12 mouse cellular contexts compared by ENCODE assay signal in genomic region chr3:97334618-97335017, GRCm38 (mm10). TPM values are rescaled to one million over a fixed set of nuclear protein-coding genes. Genes with fewer than 3 reads are reported as not detected.
A peak's percentile ranks its signal among the peaks of the same experiment; 100 is the strongest.
DNase-seq lines count a peak whose midpoint lies in the region; ATAC-seq lines count a peak whose summit lies in the region.
"Had no signal": no experiment of that assay in that cellular context is flagged by ENCODE, and none has a peak within 500 bp of the region (broad histone marks: within the 10 kb centered on the region; RNA-seq: fewer than 3 reads in every experiment).

No protein-coding gene starts in this region.

- H3K9me3 ChIP-seq in embryonic facial prominence, embryonic 11.5 days (replicated peaks; ENCODE audit: control insufficient read depth, low read length): no peaks in the 10 kb centered on the region
- no peaks in the 10 kb centered on the region for H3K9me3 ChIP-seq in embryonic facial prominence, embryonic 10.5 days
- no peaks in the 10 kb centered on the region for H3K9me3 ChIP-seq in hindbrain, embryonic 13.5 days
- H3K9me3 ChIP-seq in neural tube, embryonic 13.5 days: no peaks in the 10 kb centered on the region

- WGBS in embryonic facial prominence, embryonic 11.5 days: 52% methylated on average over 9 of the region's 9 CpGs
- WGBS in embryonic facial prominence, embryonic 10.5 days: 62% methylated on average over 9 of the region's 9 CpGs
- 22% methylated on average over 9 of the region's 9 CpGs for WGBS in hindbrain, embryonic 13.5 days
- 19% methylated on average over 9 of the region's 9 CpGs for WGBS in neural tube, embryonic 13.5 days

- H3K27ac ChIP-seq in embryonic facial prominence, embryonic 11.5 days (replicated peaks; ENCODE audit: low read depth, low read length): no peak overlapping the region
- no peak overlapping the region for H3K27ac ChIP-seq in embryonic facial prominence, embryonic 10.5 days (replicated peaks)
- no peak overlapping the region for H3K27ac ChIP-seq in hindbrain, embryonic 13.5 days
- H3K27ac ChIP-seq in neural tube, embryonic 13.5 days (replicated peaks): 0 out of 2 replicates have a peak overlapping the region, but pooled peaks have one; percentile 10

- no peak overlapping the region for H3K9ac ChIP-seq in embryonic facial prominence, embryonic 11.5 days (replicated peaks; ENCODE audit: low read length)
- no peak overlapping the region for H3K9ac ChIP-seq in hindbrain, embryonic 13.5 days
- no peak overlapping the region for H3K9ac ChIP-seq in neural tube, embryonic 13.5 days

- no peaks in the 10 kb centered on the region for H3K36me3 ChIP-seq in embryonic facial prominence, embryonic 11.5 days (replicated peaks; ENCODE audit: control insufficient read depth, insufficient read depth, low read depth, low read length)
- H3K36me3 ChIP-seq in embryonic facial prominence, embryonic 10.5 days (replicated peaks): no peaks in the 10 kb centered on the region
- H3K36me3 ChIP-seq in hindbrain, embryonic 13.5 days: no peaks in the 10 kb centered on the region
- no peaks in the 10 kb centered on the region for H3K36me3 ChIP-seq in neural tube, embryonic 13.5 days

- H3K27me3 ChIP-seq in embryonic facial prominence, embryonic 11.5 days (ENCODE audit: control insufficient read depth, insufficient read depth, low read length): no peaks in the 10 kb centered on the region
- H3K27me3 ChIP-seq in embryonic facial prominence, embryonic 10.5 days (replicated peaks; ENCODE audit: low read depth, poor library complexity, severe bottlenecking): no peaks in the 10 kb centered on the region
- no peaks in the 10 kb centered on the region for H3K27me3 ChIP-seq in hindbrain, embryonic 13.5 days
- H3K27me3 ChIP-seq in neural tube, embryonic 13.5 days: 0 out of 2 replicates have a peak, but pooled peaks cover 4% of the 10 kb centered on the region

- ATAC-seq in embryonic facial prominence, embryonic 11.5 days (replicated peaks; ENCODE audit: insufficient number of reproducible peaks, low FRiP score, low TSS enrichment, low read depth): 0 out of 2 replicates have a peak, but pooled peaks have one; percentile 12
- peak; percentile 75 for ATAC-seq in hindbrain, embryonic 13.5 days (ENCODE audit: low FRiP score)
- ATAC-seq in neural tube, embryonic 13.5 days (ENCODE audit: low read depth): peak; percentile 69
- ATAC-seq in megakaryocyte, adult 5-6 weeks (ENCODE audit: poor library complexity, severe bottlenecking): no peak
- ATAC-seq: intestine, postnatal 0 days had no signal

- H3K4me2 ChIP-seq in embryonic facial prominence, embryonic 11.5 days (ENCODE audit: low read depth, low read length): no peak overlapping the region
- H3K4me2 ChIP-seq in hindbrain, embryonic 13.5 days: no peak overlapping the region
- 0 out of 2 replicates have a peak overlapping the region, but pooled peaks have one; percentile 15 for H3K4me2 ChIP-seq in neural tube, embryonic 13.5 days
- H3K4me2 ChIP-seq: liver, embryonic 11.5 days had no signal

- peak; percentile 32 for DNase-seq in embryonic facial prominence, embryonic 11.5 days (ENCODE audit: low spot score)
- no peak for DNase-seq in embryonic facial prominence, embryonic 10.5 days (ENCODE audit: low spot score)
- DNase-seq in lung, postnatal 10 days: peak; percentile 28
- no peak for DNase-seq in lung, adult 18-20 months
- no peak for DNase-seq in spleen, adult 12 weeks (ENCODE audit: low spot score)
- DNase-seq: lung, postnatal 36 days; right cerebral cortex, adult 18-20 months had no signal

- no peaks in the 10 kb centered on the region; the same call in none of the 2 replicates for H3K4me1 ChIP-seq in embryonic facial prominence, embryonic 11.5 days (ENCODE audit: control insufficient read depth, insufficient read depth, low read length)
- H3K4me1 ChIP-seq in embryonic facial prominence, embryonic 10.5 days: peaks cover 33% of the 10 kb centered on the region
- H3K4me1 ChIP-seq in hindbrain, embryonic 13.5 days (replicated peaks): peaks cover 24% of the 10 kb centered on the region
- peaks cover 27% of the 10 kb centered on the region for H3K4me1 ChIP-seq in neural tube, embryonic 13.5 days (replicated peaks)

- no peak overlapping the region for H3K4me3 ChIP-seq in embryonic facial prominence, embryonic 11.5 days (ENCODE audit: low read depth, low read length)
- H3K4me3 ChIP-seq in embryonic facial prominence, embryonic 10.5 days: no peak overlapping the region
- no peak overlapping the region for H3K4me3 ChIP-seq in hindbrain, embryonic 13.5 days
- no peak overlapping the region for H3K4me3 ChIP-seq in neural tube, embryonic 13.5 days

RNA-seq across cellular contexts. Expression of gene Bcl9, which starts 36.9 kb away (rescaled TPM):
- polyA plus RNA-seq in embryonic facial prominence, embryonic 11.5 days (2014; fragmentation: Nextera tagmentation; extraction: Ambion mirVana): 68.1 and 74.0 TPM in 2 replicates
- 60.9 and 73.5 TPM in 2 replicates for polyA plus RNA-seq in embryonic facial prominence, embryonic 10.5 days (2016; fragmentation: Nextera tagmentation; extraction: Ambion mirVana)
- 86.4 and 89.0 TPM in 2 replicates for polyA plus RNA-seq in hindbrain, embryonic 13.5 days (2015; fragmentation: Nextera tagmentation; extraction: Ambion mirVana)
- 75.4 and 91.9 TPM in 2 replicates for polyA plus RNA-seq in neural tube, embryonic 13.5 days (2015; fragmentation: Nextera tagmentation; extraction: Ambion mirVana)
- 10.2 and 12.7 TPM in 2 replicates for total RNA-seq in megakaryocyte, adult 5-6 weeks (2015)
- total RNA-seq in megakaryocyte, adult 5-6 weeks (2017): 3.0 and 4.1 TPM in 2 replicates

Comparison
In these comparisons a context has a peak if more than half of its experiments do, and no peak if none do; other contexts are left out.
1. DNase-seq: peak in embryonic facial prominence, embryonic 11.5 days (single experiment) and lung, postnatal 10 days (single experiment); none in embryonic facial prominence, embryonic 10.5 days (single experiment), lung, adult 18-20 months (0 of 2) and spleen, adult 12 weeks (single experiment).